ENCODE assay signal across 10 mouse cellular contexts in genomic region chr16:85747589-85748360, GRCm38 (mm10). TPM values are rescaled to one million over a fixed set of nuclear protein-coding genes. Genes with fewer than 3 reads are reported as not detected.
A peak's percentile ranks its signal among the peaks of the same experiment; 100 is the strongest.
DNase-seq lines count a peak whose midpoint lies in the region; ATAC-seq lines count a peak whose summit lies in the region.
"Had no signal": no experiment of that assay in that cellular context is flagged by ENCODE, and none has a peak within 500 bp of the region (broad histone marks: within the 10 kb centered on the region; RNA-seq: fewer than 3 reads in every experiment).

No protein-coding gene starts in this region.

- no peaks in the 10 kb centered on the region for H3K9me3 ChIP-seq in midbrain, embryonic 13.5 days

- peak; percentile 67 for ATAC-seq in midbrain, embryonic 13.5 days
- no peak for ATAC-seq in erythroid progenitor cell, adult 5-6 weeks (replicated peaks; ENCODE audit: low FRiP score, poor library complexity, severe bottlenecking)

- DNase-seq in gastrocnemius, adult 18-20 months (ENCODE audit: low spot score), result peak; percentile 48
- DNase-seq in gastrocnemius, postnatal 10 days, result no peak
- DNase-seq in adrenal gland, adult 2 months, result peak; percentile 86
- DNase-seq in gastrocnemius, postnatal 36 days, result peak; percentile 20 to 24
- DNase-seq in kidney, adult 11 months, result peak; percentile 26
- no peak for DNase-seq in left cerebral cortex, postnatal 14 days (ENCODE audit: low spot score in 2 of 2)

- H3K36me3 ChIP-seq in midbrain, embryonic 13.5 days, result no peaks in the 10 kb centered on the region

- H3K9ac ChIP-seq in midbrain, embryonic 13.5 days (replicated peaks), result no peak overlapping the region
- H3K9ac ChIP-seq: liver, embryonic 14.5 days had no signal

- no peak overlapping the region for H3K4me2 ChIP-seq in midbrain, embryonic 13.5 days (replicated peaks)

- 80% methylated on average over 16 of the region's 16 CpGs for WGBS in midbrain, embryonic 13.5 days

- H3K27ac ChIP-seq in midbrain, embryonic 13.5 days, result no peak overlapping the region
- H3K27ac ChIP-seq: liver, embryonic 14.5 days had no signal

- H3K4me1 ChIP-seq in midbrain, embryonic 13.5 days (replicated peaks), result no peaks in the 10 kb centered on the region

- intact Hi-C loops in gastrocnemius, postnatal 36 days (cut with DNase I), result no loop called here
- intact Hi-C loops in left cerebral cortex, postnatal 14 days (cut with DNase I), result no loop called here

- H3K4me3 ChIP-seq in midbrain, embryonic 13.5 days (replicated peaks), result no peak overlapping the region

- H3K27me3 ChIP-seq in midbrain, embryonic 13.5 days, result no peaks in the 10 kb centered on the region
- H3K27me3 ChIP-seq: CH12.LX had no signal

RNA-seq across cellular contexts. Expression of gene Adamts1, which starts 55.1 kb away (rescaled TPM):
- 10 to 100 TPM in 1 of 2 experiments, 1 to 10 TPM in 1; 8.0 to 39.9 TPM for total RNA-seq in gastrocnemius, adult 18-20 months (2021)
- 10 to 100 TPM; 15.4 to 19.9 TPM for total RNA-seq in gastrocnemius, postnatal 10 days (2021)
- total RNA-seq in adrenal gland, adult 2 months (2021), result 10 to 100 TPM; 18.0 to 30.2 TPM
- polyA plus RNA-seq in adrenal gland, adult 2 months (2012; rRNA removed), result 14.8 and 18.0 TPM in 2 replicates
- total RNA-seq in gastrocnemius, postnatal 36 days (2021), result 10 to 100 TPM; 36.7 to 49.6 TPM
- polyA plus RNA-seq in midbrain, embryonic 13.5 days (2015; fragmentation: Nextera tagmentation; extraction: Ambion mirVana), result 4.4 and 5.3 TPM in 2 replicates
- 1 to 10 TPM; 7.3 to 8.4 TPM for total RNA-seq in left cerebral cortex, postnatal 14 days (2021)
- 0.36 TPM in 1 of 2 replicates, not detected in the other for total RNA-seq in erythroid progenitor cell, adult 5-6 weeks (2015; ENCODE audit: low replicate concordance)
- 0.38 TPM in 1 of 2 replicates, not detected in the other for total RNA-seq in erythroid progenitor cell, adult 5-6 weeks (2017; ENCODE audit: low replicate concordance)
- total RNA-seq: CH12.LX had no signal

Comparison
In these comparisons a context has a peak if more than half of its experiments do, and no peak if none do; other contexts are left out.
1. DNase-seq: peak in gastrocnemius, adult 18-20 months (single experiment), adrenal gland, adult 2 months (single experiment), gastrocnemius, postnatal 36 days (2 of 2) and kidney, adult 11 months (single experiment); none in gastrocnemius, postnatal 10 days (single experiment) and left cerebral cortex, postnatal 14 days (0 of 2).
2. RNA of gene Adamts1, which starts 55.1 kb away (total RNA-seq): 36.7 to 49.6 TPM in gastrocnemius, postnatal 36 days, 8.0 to 39.9 TPM in gastrocnemius, adult 18-20 months, 18.0 to 30.2 TPM in adrenal gland, adult 2 months, 15.4 to 19.9 TPM in gastrocnemius, postnatal 10 days and 7.3 to 8.4 TPM in left cerebral cortex, postnatal 14 days; 0.36 to 0.38 TPM in erythroid progenitor cell, adult 5-6 weeks; every median in the first group is over 4 times any median in the second.